Mouse (Mus musculus) left cerebral cortex, postnatal 36 days (tissue): Measurements from ENCODE around the gene Epha6. TPM values are rescaled to one million over a fixed set of nuclear protein-coding genes. Genes with fewer than 3 reads are reported as not detected.
A peak's percentile ranks its signal among the peaks of the same experiment; 100 is the strongest.

Experiments
- DNase-seq, 2 experiments: peaks; one replicate each; pipeline ENCODE4 v3.0.0; 2021 to 2022; ENCODE audit warnings: low spot score in 2 of 2, mixed read lengths in 1 of 2
- intact Hi-C: fragments of 180-260 bp; cut with DNase I; formaldehyde crosslinking; loops from one replicate; pipeline ENCODE4 v1.15.1; 2025
- total RNA-seq, 2 experiments: library from RNA; stranded (reverse); gene quantifications; 2 replicates each; pipeline ENCODE4 v1.2.3; 2021

Epha6 gene
- total RNA-seq, 2 experiments from 2014 or later: 58.2 to 91.8 TPM

DNA sequence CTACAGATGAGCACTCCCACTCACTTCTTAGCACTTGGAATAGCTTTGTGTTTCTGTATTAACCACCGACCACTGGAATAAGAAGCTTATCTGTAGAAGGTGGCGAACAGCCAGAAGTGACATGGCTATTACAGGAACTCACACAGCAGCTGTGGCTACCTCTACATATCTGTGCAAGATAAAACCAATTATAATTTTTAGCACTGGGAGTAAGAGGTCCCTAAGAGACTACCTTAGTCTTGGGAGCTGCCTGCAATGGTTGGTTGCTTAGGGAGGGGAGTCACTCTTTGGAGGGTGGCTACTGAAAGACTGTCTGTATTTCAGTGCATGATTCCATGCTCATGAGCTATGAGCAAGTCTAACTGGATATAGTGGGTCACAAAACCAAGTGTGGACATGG is 331.2 kb downstream of the Epha6 start:
- no peak for DNase-seq
- intact Hi-C loops: no loop called here

DNA sequence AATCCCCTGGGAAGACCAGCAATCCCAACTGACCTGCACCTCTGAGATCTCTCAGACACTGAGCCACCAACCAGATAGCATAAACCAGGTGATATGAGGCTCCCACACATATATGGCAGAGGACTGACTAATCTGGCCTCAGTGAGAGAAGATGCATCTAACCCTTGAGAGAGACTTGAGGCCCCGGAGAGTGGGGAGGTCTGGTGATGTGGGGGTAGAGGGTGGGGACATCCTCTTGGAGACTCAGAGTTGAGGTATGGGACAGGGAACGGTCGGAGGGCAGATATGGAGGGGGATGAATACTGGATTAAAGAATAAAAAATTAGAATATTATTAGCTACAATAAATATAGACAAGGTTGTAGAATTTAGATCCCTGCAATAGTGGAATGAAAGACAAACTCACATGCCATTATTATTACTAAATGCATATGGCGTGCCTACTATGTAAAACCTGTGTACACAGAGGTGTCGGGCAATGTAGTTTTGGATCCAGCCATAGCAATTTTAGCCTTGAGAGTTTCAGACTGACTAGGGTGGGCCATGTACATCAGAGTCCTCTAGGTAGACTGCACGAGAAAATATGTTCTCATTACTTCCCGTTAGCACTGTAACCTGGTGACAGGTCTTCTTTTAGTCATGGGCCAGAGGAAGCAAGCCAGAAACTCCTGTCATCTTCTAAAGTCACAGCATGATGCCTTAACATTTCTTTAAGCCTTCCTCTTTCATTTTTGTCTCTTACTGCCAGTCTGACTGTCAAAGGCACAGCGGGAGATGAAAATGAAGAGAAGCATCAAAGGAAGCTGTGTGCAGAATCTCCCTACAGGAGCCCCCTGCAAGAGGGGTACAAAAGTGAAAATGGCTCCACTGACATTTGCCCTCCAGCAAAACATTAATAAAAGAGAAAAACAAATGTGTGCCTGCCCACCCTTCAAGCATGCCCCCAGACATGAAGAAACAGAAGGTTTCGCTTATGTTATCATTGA is 338.7 kb downstream of the Epha6 start:
- DNase-seq: no peak
- intact Hi-C loops: no loop called here

- intact Hi-C loops: no loop called here
- no peak for DNase-seq
Measured at GRCm38 (mm10) chr16:60264719-60265508, 340.4 kb downstream of the Epha6 start.

GRCm38 (mm10) chr16:60258151-60258635 is 347.1 kb downstream of the Epha6 start:
- intact Hi-C loops: no loop called here
- DNase-seq: no peak

- no peak for DNase-seq
- intact Hi-C loops: no loop called here
Measured at GRCm38 (mm10) chr16:60257623-60258022, 347.7 kb downstream of the Epha6 start.

- no peak for DNase-seq
- intact Hi-C loops: no loop called here
Measured at GRCm38 (mm10) chr16:60257044-60257443, 348.3 kb downstream of the Epha6 start.

GRCm38 (mm10) chr16:60239356-60240190 is 365.8 kb downstream of the Epha6 start:
- intact Hi-C loops: no loop called here
- no peak for DNase-seq

- intact Hi-C loops: no loop called here
- DNase-seq: no peak
Measured at GRCm38 (mm10) chr16:60233985-60234766, 371.2 kb downstream of the Epha6 start.

DNA sequence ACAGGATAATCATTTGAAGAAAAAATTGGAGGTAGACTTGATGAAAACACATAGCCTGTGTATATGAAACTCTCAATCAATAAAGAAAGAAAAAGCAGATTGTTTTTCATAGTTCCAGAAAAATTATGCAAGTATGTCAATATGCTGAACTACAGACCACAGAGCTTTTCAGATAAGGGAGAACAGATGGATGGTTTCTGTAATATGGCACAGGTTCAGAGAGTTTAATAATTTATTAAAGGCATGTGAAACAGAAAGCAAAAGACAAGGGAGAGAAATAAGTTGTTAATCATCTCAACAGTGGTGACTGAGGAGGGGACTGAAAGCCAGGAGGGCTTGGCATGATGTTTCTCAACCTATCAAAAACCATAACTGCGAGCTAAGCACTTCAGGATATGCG is 372.3 kb downstream of the Epha6 start:
- intact Hi-C loops: no loop called here
- DNase-seq: no peak

GRCm38 (mm10) chr16:60209151-60209550 is 396.2 kb downstream of the Epha6 start:
- no peak for DNase-seq
- intact Hi-C loops: no loop called here

- intact Hi-C loops: no loop called here
- DNase-seq: no peak
Measured at GRCm38 (mm10) chr16:60175580-60175979, 429.8 kb downstream of the Epha6 start.

DNA sequence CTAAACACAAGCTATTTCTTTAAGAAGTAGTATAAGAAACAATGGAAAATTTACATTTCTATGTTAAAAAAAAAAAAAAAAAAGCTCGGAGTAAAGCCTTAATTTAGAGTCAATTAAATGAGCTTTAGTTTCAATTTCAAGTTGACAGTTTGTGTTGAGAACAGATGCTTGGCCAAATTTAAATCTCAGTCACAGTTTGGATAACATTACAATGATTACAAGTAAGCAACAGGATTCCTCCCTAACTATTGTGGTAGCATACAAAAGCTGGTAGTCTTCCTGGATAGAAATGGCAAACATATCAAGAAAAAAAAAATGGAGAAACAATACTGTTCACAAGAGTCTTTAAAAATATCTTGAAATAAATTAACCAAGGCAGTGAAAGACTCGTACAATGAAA is 452.9 kb downstream of the Epha6 start:
- intact Hi-C loops: no loop called here
- DNase-seq: no peak

- DNase-seq: no peak
- intact Hi-C loops: no loop called here
Measured at GRCm38 (mm10) chr16:60144370-60144769, 461.0 kb downstream of the Epha6 start.

GRCm38 (mm10) chr16:60121435-60121834 is 483.9 kb downstream of the Epha6 start:
- DNase-seq: no peak
- intact Hi-C loops: no loop called here

DNA sequence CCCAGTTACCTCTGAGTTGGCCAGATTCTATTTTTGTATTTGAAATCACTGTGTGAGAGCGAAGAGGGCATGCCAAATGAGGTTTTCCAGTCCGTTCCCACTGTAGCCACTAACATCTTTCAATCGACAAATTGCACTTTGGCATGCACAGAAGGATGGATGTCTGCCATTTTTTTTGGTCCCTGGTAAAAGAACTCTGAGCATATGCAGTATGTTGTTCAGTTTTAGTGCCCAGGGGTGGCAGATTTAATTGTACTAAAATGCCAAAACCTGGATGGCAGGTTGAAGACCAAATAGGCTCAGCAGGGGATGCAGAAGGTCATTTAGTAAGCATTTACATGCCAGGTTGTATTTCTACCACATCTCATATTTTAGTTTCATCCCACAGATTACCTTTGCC is 503.1 kb downstream of the Epha6 start:
- DNase-seq: no peak
- intact Hi-C loops: no loop called here

DNA sequence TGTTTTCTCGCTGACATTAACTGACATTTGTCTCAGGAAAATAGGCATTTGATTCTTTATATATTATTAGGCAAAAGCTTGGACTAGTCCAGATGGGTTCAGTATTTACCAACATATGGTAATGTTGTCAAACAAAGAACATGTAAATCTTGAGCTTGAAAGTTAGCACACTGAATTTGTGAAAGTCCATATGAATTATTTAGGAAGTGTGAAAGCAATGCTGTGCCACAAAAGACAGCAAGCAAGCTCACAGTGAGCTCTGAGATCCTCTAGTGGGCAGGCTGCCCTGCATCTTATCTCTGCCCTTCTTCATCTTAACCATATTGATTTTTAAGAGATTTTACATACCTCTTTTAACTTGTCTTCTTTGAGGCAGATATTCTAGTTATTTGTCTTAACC is 510.0 kb downstream of the Epha6 start:
- no peak for DNase-seq
- intact Hi-C loops: no loop called here

DNA sequence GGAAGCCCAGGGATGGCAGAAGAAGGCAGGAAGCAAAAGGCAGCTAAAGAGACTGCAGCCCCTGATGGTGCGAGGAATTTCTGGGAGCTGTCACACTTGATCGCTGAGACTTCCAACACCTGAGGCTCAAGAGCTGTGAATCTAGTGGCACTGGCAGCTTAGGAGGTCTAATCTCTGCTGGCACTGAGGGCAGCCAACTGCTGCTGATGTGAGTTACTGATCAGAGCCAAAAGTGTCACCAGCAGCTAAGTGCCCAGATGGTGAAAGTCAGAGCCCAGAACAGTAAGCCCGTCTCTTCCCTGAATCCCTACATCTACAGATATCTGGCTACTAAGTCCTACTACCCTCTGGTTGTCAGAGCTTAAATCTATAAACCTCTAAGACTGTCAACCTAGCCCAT is 518.4 kb downstream of the Epha6 start:
- intact Hi-C loops: no loop called here
- DNase-seq: no peak

- peak; percentile 23 to 35 for DNase-seq
- intact Hi-C loops: no loop called here
Measured at GRCm38 (mm10) chr16:60070457-60071112, 534.7 kb downstream of the Epha6 start.
